Mouse (Mus musculus): ENCODE measurements around the gene Pef1. TPM values are rescaled to one million over a fixed set of nuclear protein-coding genes. Genes with fewer than 3 reads are reported as not detected.

Pef1 gene
- 70.4 and 74.5 TPM in 2 replicates for polyA plus RNA-seq (2014; fragmentation: Nextera tagmentation; extraction: Ambion mirVana)

DNA sequence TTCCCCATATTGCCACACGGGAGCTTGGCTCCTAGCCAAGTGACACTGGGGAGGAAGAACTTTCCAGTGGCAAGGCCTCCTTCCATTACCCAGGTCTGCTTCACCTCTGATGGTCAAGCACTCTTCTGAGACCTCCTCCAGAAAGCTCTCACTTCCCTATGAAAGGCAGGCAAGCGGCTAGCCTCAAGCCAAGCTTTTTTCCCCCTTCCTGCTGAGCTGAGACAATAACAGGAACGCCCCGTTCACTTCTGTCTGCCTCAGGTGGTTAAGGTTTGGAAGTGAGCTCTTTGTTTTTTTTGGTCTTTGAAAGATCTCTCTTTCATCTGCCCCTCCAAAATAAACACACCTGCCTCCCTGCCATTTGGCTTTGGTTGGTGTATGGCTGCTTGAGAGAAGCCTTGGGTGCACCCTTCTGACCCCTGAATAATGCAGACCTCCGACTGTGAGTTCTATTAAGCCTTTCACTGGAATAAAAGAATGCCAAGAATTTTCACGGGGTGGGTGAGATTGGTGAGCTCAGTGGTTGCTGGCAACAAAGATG, at the start of gene Pef1:
TSS of gene Pef1 (plus strand) at position 448 of the 541 bp plus-strand sequence.
- 16% methylated on average over 6 of the region's 6 CpGs for WGBS
- no peak within 1 kb of the TSS for H3K9ac ChIP-seq (ENCODE audit: low read length)

DNA sequence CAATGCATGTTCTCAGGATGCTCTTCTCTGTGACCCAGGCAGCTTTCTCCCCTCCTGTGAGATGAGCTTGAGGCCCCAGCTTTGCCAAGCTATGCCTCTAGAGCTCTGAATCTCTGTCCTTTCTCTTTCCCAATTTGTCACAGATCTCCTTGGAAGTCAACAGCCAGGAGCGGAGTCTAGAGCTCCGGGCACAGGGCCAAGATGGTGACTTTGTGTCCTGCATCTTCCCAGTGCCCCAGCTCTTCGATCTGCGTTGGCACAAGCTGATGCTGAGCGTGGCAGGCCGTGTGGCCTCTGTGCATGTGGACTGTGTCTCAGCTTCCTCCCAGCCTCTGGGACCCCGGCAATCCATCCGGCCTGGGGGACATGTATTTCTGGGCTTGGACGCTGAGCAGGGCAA, 49.2 kb upstream of the Pef1 start:
- Histone ChIP-seq H3K27me3 (replicated peaks; ENCODE audit: control insufficient read depth, insufficient read depth, low read length) (no peaks in the 10 kb centered on the region), H3K27ac (ENCODE audit: low read depth) (no peak overlapping the region), H3K4me2 (ENCODE audit: low read length) (no peak overlapping the region), H3K36me3 (ENCODE audit: control insufficient read depth, insufficient read depth, low read length) (peaks cover 40% of the 10 kb centered on the region; the same call in 1 of the 2 replicates), H3K4me1 (replicated peaks; ENCODE audit: control insufficient read depth, insufficient read depth, low read length) (peaks cover 31% of the 10 kb centered on the region), H3K4me3 (ENCODE audit: low read depth, low read length) (no peak overlapping the region), H3K9ac (ENCODE audit: low read length) (no peak overlapping the region), H3K9me3 (ENCODE audit: control insufficient read depth, low read length) (peaks cover 3% of the 10 kb centered on the region; the same call in 1 of the 2 replicates)
- DNase-seq (ENCODE audit: low spot score) (no peak), ATAC-seq (replicated peaks; ENCODE audit: low FRiP score, low TSS enrichment, low read depth) (no peak)
- 89% methylated on average over 9 of the region's 9 CpGs for WGBS

More for the DNA sequence above, at the start of gene Pef1:
- 0 out of 2 replicates have a peak, but pooled peaks cover 2% of the 10 kb centered on the region for H3K9me3 ChIP-seq (ENCODE audit: control insufficient read depth, low read length)
- peak within 1 kb of the TSS; percentile 65; the same call in 1 of the 2 replicates for H3K27ac ChIP-seq (ENCODE audit: low read depth)
- H3K4me1 ChIP-seq (replicated peaks; ENCODE audit: control insufficient read depth, insufficient read depth, low read length), result peaks cover 20% of the 10 kb centered on the region
- no peaks in the 10 kb centered on the region for H3K27me3 ChIP-seq (replicated peaks; ENCODE audit: control insufficient read depth, insufficient read depth, low read length)
- DNase-seq (ENCODE audit: low spot score) (no peak), ATAC-seq (replicated peaks; ENCODE audit: low FRiP score, low TSS enrichment, low read depth) (no peak)
- peaks cover 8% of the 10 kb centered on the region for H3K36me3 ChIP-seq (ENCODE audit: control insufficient read depth, insufficient read depth, low read length)
- H3K4me2 ChIP-seq (ENCODE audit: low read length), result no peak within 1 kb of the TSS
- H3K4me3 ChIP-seq (ENCODE audit: low read depth, low read length), result no peak within 1 kb of the TSS

DNA sequence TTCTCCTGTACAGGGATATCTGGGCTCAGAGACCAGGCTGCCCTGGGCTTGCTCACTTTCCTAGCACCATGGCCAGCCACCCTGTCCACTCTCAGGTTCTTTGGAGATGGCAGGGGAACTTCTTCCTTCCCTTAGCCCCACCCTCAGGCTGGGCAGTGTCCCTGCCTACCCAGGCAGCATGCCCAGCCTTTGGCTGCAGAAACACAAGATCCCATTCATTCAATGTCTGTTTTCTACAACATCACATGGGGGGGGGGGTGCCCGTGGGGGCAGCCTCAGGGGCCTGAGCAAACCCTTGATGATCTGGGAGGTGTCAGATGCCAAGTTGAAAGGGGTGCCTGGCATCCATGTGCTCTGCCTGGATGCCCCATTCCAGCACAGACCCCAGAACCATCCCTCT, 47.6 kb upstream of the Pef1 start:
- 22% methylated on average over 1 of the region's 1 CpGs for WGBS
- Histone ChIP-seq H3K27ac (ENCODE audit: low read depth) (no peak overlapping the region), H3K36me3 (ENCODE audit: control insufficient read depth, insufficient read depth, low read length) (peaks cover 53% of the 10 kb centered on the region)

DNA sequence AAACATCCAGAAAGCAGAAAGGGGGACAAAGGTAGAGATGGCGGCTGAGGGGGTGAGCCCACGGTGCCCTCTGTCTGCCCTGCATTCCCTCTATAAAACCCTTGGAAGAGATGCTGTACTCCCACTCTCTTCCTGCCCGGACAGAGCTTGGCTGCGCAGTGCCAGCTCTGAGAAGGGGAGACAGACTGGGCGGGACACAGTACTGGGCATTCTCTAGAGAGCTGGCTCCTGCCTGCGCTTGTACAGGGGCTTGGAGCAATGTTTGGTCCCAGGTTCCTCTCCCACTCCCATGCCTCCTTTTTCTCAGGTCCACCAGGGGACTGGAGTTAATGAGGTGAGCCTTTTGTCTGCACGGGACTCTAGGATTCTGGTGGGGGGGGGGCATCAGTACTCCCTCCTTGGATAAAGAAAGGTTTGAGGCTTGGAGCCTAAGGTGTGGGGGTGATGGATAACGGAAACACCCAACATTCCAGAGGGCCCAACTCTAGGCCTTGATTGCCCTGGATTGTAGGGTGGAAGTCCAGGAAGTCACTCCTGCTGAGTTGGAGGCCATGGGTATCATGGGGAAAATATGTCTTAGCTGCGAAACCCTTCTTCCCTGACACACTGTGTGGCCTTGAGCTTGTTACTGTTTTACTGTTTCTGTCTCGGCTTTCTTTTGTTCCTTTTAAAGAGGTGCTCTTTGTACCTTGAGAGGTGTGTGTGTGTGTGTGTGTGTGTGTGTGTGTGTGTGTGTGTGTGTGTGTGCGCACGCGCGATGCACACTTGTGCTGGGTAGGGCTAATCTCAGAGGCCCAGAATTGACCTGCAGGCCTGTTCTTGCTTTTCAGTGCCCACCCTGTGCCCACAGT, 47.0 kb upstream of the Pef1 start:
- Histone ChIP-seq H3K36me3 (ENCODE audit: control insufficient read depth, insufficient read depth, low read length) (peaks cover 57% of the 10 kb centered on the region), H3K9me3 (ENCODE audit: control insufficient read depth, low read length) (peaks cover 3% of the 10 kb centered on the region; the same call in 1 of the 2 replicates), H3K4me3 (ENCODE audit: low read depth, low read length) (no peak overlapping the region), H3K27me3 (replicated peaks; ENCODE audit: control insufficient read depth, insufficient read depth, low read length) (no peaks in the 10 kb centered on the region), H3K4me2 (ENCODE audit: low read length) (no peak overlapping the region), H3K9ac (ENCODE audit: low read length) (no peak overlapping the region), H3K4me1 (replicated peaks; ENCODE audit: control insufficient read depth, insufficient read depth, low read length) (peaks cover 9% of the 10 kb centered on the region), H3K27ac (ENCODE audit: low read depth) (no peak overlapping the region)
- WGBS, result 74% methylated on average over 14 of the region's 14 CpGs
- DNase-seq (ENCODE audit: low spot score) (no peak), ATAC-seq (replicated peaks; ENCODE audit: low FRiP score, low TSS enrichment, low read depth) (peak; percentile 18; the same call in 1 of the 2 replicates)

More for the DNA sequence above, 47.6 kb upstream of the Pef1 start:
- peaks cover 3% of the 10 kb centered on the region; the same call in 1 of the 2 replicates for H3K9me3 ChIP-seq (ENCODE audit: control insufficient read depth, low read length)
- peaks cover 16% of the 10 kb centered on the region for H3K4me1 ChIP-seq (replicated peaks; ENCODE audit: control insufficient read depth, insufficient read depth, low read length)
- H3K4me3 ChIP-seq (ENCODE audit: low read depth, low read length), result no peak overlapping the region
- ATAC-seq (replicated peaks; ENCODE audit: low FRiP score, low TSS enrichment, low read depth) (no peak), DNase-seq (ENCODE audit: low spot score) (no peak)
- H3K27me3 ChIP-seq (replicated peaks; ENCODE audit: control insufficient read depth, insufficient read depth, low read length), result no peaks in the 10 kb centered on the region
- no peak overlapping the region for H3K4me2 ChIP-seq (ENCODE audit: low read length)
- no peak overlapping the region for H3K9ac ChIP-seq (ENCODE audit: low read length)

DNA sequence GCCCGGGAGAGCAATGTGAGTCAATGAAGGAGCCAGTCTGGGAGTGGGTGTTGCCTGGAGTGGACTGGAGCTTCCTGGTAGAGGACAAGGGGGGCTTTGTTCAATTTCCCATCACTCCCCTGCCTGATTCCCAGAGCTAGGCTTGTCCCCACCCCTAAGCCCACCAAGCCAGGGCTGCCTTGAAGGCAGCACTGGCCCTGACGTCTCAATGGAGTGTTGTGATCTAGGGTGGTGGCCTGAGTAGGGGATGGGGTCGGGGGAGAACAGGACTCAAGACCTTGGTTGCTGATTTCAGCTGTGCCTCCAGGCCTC, 46.4 kb upstream of the Pef1 start:
- Histone ChIP-seq H3K36me3 (ENCODE audit: control insufficient read depth, insufficient read depth, low read length) (peaks cover 62% of the 10 kb centered on the region), H3K4me3 (ENCODE audit: low read depth, low read length) (no peak overlapping the region), H3K9me3 (ENCODE audit: control insufficient read depth, low read length) (peaks cover 3% of the 10 kb centered on the region; the same call in 1 of the 2 replicates), H3K27me3 (replicated peaks; ENCODE audit: control insufficient read depth, insufficient read depth, low read length) (no peaks in the 10 kb centered on the region), H3K27ac (ENCODE audit: low read depth) (no peak overlapping the region), H3K9ac (ENCODE audit: low read length) (no peak overlapping the region), H3K4me1 (replicated peaks; ENCODE audit: control insufficient read depth, insufficient read depth, low read length) (peaks cover 9% of the 10 kb centered on the region), H3K4me2 (ENCODE audit: low read length) (no peak overlapping the region)
- DNase-seq (ENCODE audit: low spot score) (no peak), ATAC-seq (replicated peaks; ENCODE audit: low FRiP score, low TSS enrichment, low read depth) (no peak)
- 74% methylated on average over 3 of the region's 3 CpGs for WGBS

DNA sequence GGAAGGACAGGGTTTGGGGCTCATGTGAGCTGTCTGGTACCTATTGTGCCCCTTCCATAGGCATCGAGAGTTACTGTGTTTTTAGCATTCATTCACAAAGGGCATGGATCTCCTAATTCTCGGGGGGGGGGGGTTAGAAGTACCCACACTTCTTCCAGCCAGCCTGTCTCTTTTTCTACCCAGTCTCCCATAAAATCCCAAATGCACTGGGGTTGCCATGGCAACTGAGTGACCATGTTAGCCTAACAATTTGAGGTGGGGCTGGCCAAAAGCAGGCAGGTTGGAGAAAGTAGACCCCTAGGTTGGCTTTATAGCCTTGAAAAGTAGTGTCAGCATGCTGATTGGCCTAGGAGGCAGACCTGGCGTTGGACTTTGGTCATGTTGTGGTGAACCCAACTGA, 45.9 kb upstream of the Pef1 start:
- H3K27me3 ChIP-seq (replicated peaks; ENCODE audit: control insufficient read depth, insufficient read depth, low read length), result no peaks in the 10 kb centered on the region
- DNase-seq (ENCODE audit: low spot score) (no peak), ATAC-seq (replicated peaks; ENCODE audit: low FRiP score, low TSS enrichment, low read depth) (no peak)
- no peak overlapping the region for H3K9ac ChIP-seq (ENCODE audit: low read length)
- no peak overlapping the region for H3K4me3 ChIP-seq (ENCODE audit: low read depth, low read length)
- H3K4me1 ChIP-seq (replicated peaks; ENCODE audit: control insufficient read depth, insufficient read depth, low read length), result peaks cover 9% of the 10 kb centered on the region; the same call in 1 of the 2 replicates
- H3K9me3 ChIP-seq (ENCODE audit: control insufficient read depth, low read length), result peaks cover 3% of the 10 kb centered on the region; the same call in 1 of the 2 replicates
- 70% methylated on average over 3 of the region's 3 CpGs for WGBS
- H3K36me3 ChIP-seq (ENCODE audit: control insufficient read depth, insufficient read depth, low read length), result peaks cover 67% of the 10 kb centered on the region
- no peak overlapping the region for H3K4me2 ChIP-seq (ENCODE audit: low read length)
- H3K27ac ChIP-seq (ENCODE audit: low read depth), result no peak overlapping the region

DNA sequence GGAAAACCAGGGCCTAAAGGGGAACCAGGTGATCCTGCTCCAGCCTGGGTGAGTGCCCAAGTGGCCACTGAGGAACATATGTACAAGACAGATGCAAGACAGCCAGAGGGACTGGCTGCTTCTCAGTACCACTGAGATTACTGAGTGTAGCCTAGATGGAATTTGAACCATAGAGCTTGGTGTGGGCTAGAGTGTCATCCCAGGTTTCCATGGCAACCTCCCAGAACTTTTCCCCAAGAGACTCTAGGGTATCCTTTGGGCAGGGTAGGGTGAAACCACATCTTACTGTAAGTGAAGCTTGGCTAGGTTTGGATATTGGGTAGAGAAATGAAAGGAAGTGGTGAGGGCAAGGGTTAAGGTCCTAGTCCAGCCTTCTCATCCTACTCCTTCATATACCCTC, 41.4 kb upstream of the Pef1 start:
- Histone ChIP-seq H3K27me3 (replicated peaks; ENCODE audit: control insufficient read depth, insufficient read depth, low read length) (no peaks in the 10 kb centered on the region), H3K9me3 (ENCODE audit: control insufficient read depth, low read length) (no peaks in the 10 kb centered on the region), H3K4me1 (replicated peaks; ENCODE audit: control insufficient read depth, insufficient read depth, low read length) (peaks cover 5% of the 10 kb centered on the region; the same call in 1 of the 2 replicates), H3K9ac (ENCODE audit: low read length) (no peak overlapping the region), H3K4me2 (ENCODE audit: low read length) (no peak overlapping the region), H3K36me3 (ENCODE audit: control insufficient read depth, insufficient read depth, low read length) (peaks cover 52% of the 10 kb centered on the region), H3K4me3 (ENCODE audit: low read depth, low read length) (no peak overlapping the region), H3K27ac (ENCODE audit: low read depth) (no peak overlapping the region)
- ATAC-seq (replicated peaks; ENCODE audit: low FRiP score, low TSS enrichment, low read depth) (no peak), DNase-seq (ENCODE audit: low spot score) (no peak)

DNA sequence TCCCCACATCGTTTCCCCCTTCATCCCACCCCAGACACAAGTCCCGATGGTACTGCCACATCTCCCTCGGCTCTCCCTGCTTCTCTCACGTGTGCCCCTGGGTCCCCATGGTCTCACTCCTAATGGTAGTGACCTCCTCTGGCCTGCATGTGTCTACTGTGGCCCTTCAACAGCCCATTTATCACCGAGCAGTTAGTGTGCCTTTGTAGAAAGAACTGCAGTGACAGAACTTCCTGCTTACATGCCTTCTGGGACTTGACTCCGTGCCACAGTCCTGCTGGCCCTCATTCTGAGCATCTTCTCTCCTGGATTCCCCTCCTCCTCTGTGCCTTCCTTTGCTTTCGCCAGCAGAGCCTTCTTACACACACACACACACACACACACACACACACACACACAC, 39.2 kb upstream of the Pef1 start:
- 54% methylated on average over 7 of the region's 7 CpGs for WGBS
- no peak overlapping the region for H3K27ac ChIP-seq (ENCODE audit: low read depth)
- H3K4me3 ChIP-seq (ENCODE audit: low read depth, low read length), result no peak overlapping the region
- no peaks in the 10 kb centered on the region for H3K4me1 ChIP-seq (replicated peaks; ENCODE audit: control insufficient read depth, insufficient read depth, low read length)
- ATAC-seq (replicated peaks; ENCODE audit: low FRiP score, low TSS enrichment, low read depth) (no peak), DNase-seq (ENCODE audit: low spot score) (no peak)
- no peaks in the 10 kb centered on the region for H3K27me3 ChIP-seq (replicated peaks; ENCODE audit: control insufficient read depth, insufficient read depth, low read length)
- H3K4me2 ChIP-seq (ENCODE audit: low read length), result no peak overlapping the region
- peaks cover 45% of the 10 kb centered on the region for H3K36me3 ChIP-seq (ENCODE audit: control insufficient read depth, insufficient read depth, low read length)
- no peaks in the 10 kb centered on the region for H3K9me3 ChIP-seq (ENCODE audit: control insufficient read depth, low read length)
- H3K9ac ChIP-seq (ENCODE audit: low read length), result no peak overlapping the region

Data from intestine, embryonic 14.5 days (tissue).